8 mouse cellular contexts compared by ENCODE assay signal in genomic region chr13:59010893-59011529, GRCm38 (mm10).
DNase-seq lines count a peak whose midpoint lies in the region; ATAC-seq and TF ChIP-seq lines count a peak whose summit lies in the region.

No protein-coding gene starts in this region.

- peaks cover 10% of the 10 kb centered on the region; the same call in 1 of the 2 replicates for H3K4me1 ChIP-seq in kidney, embryonic 14.5 days (ENCODE audit: control insufficient read depth, insufficient read depth, low read length)
- H3K4me1 ChIP-seq in forebrain, embryonic 10.5 days: peaks cover 27% of the 10 kb centered on the region
- H3K4me1 ChIP-seq in limb, embryonic 15.5 days: peaks cover 18% of the 10 kb centered on the region
- H3K4me1 ChIP-seq in midbrain, postnatal 0 days (ENCODE audit: insufficient read depth, low read length): peaks cover 13% of the 10 kb centered on the region; the same call in 1 of the 2 replicates

- peak; percentile 38; the same call in 1 of the 2 replicates for ATAC-seq in kidney, embryonic 14.5 days (ENCODE audit: low FRiP score, low TSS enrichment)
- ATAC-seq in limb, embryonic 15.5 days (ENCODE audit: insufficient number of reproducible peaks, low FRiP score, low TSS enrichment, low read depth): no peak
- ATAC-seq in midbrain, postnatal 0 days (ENCODE audit: low FRiP score): peak; percentile 73; the same call in 1 of the 2 replicates

- H3K4me2 ChIP-seq in kidney, embryonic 14.5 days (replicated peaks; ENCODE audit: low read depth, low read length): peak overlapping the region; percentile 52
- H3K4me2 ChIP-seq in limb, embryonic 15.5 days: peak overlapping the region; percentile 44
- peak overlapping the region; percentile 58 for H3K4me2 ChIP-seq in midbrain, postnatal 0 days (ENCODE audit: low read depth, low read length, poor library complexity, severe bottlenecking)

- no peak for TF ChIP-seq CTCF in midbrain, postnatal 0 days (IDR thresholded peaks at IDR 0.05)

- peak overlapping the region; percentile 18; the same call in 1 of the 2 replicates for H3K4me3 ChIP-seq in kidney, embryonic 14.5 days (ENCODE audit: low read length)
- H3K4me3 ChIP-seq in forebrain, embryonic 10.5 days: peak overlapping the region; percentile 46
- peak overlapping the region; percentile 21; the same call in 1 of the 2 replicates for H3K4me3 ChIP-seq in limb, embryonic 15.5 days
- peak overlapping the region; percentile 22; the same call in 1 of the 2 replicates for H3K4me3 ChIP-seq in midbrain, postnatal 0 days (ENCODE audit: low read depth, low read length)

- no peak overlapping the region for H3K9ac ChIP-seq in kidney, embryonic 14.5 days (ENCODE audit: low read depth, low read length)
- H3K9ac ChIP-seq in limb, embryonic 15.5 days: no peak overlapping the region
- H3K9ac ChIP-seq in midbrain, postnatal 0 days (replicated peaks; ENCODE audit: low read length, poor library complexity, severe bottlenecking): peak overlapping the region; percentile 52

- no peaks in the 10 kb centered on the region for H3K9me3 ChIP-seq in kidney, embryonic 14.5 days (ENCODE audit: control insufficient read depth, low read length)
- no peaks in the 10 kb centered on the region for H3K9me3 ChIP-seq in forebrain, embryonic 10.5 days
- no peaks in the 10 kb centered on the region for H3K9me3 ChIP-seq in limb, embryonic 15.5 days
- H3K9me3 ChIP-seq in midbrain, postnatal 0 days (ENCODE audit: low read length): no peaks in the 10 kb centered on the region

- no peak for DNase-seq in kidney, adult 11 months
- no peak for DNase-seq in forebrain, embryonic 10.5 days (ENCODE audit: extremely low spot score, low spot score)
- peak; percentile 48 for DNase-seq in midbrain, postnatal 0 days (ENCODE audit: low spot score)
- DNase-seq in urinary bladder, postnatal 4 days (ENCODE audit: low spot score in 2 of 2): no peak
- no peak for DNase-seq in left cerebral cortex, adult 8-10 months (ENCODE audit: low spot score in 2 of 2)
- no peak for DNase-seq in adrenal gland, adult 18-20 months (ENCODE audit: low spot score in 2 of 2)

- no peak overlapping the region for H3K27ac ChIP-seq in kidney, embryonic 14.5 days (ENCODE audit: low read depth, low read length)
- H3K27ac ChIP-seq in forebrain, embryonic 10.5 days: peak overlapping the region; percentile 80
- no peak overlapping the region for H3K27ac ChIP-seq in limb, embryonic 15.5 days
- H3K27ac ChIP-seq in midbrain, postnatal 0 days (ENCODE audit: low read depth, low read length): peak overlapping the region; percentile 85

- H3K27me3 ChIP-seq in kidney, embryonic 14.5 days (ENCODE audit: control insufficient read depth, insufficient read depth, low read length): no peaks in the 10 kb centered on the region
- peaks cover 22% of the 10 kb centered on the region; the same call in 1 of the 2 replicates for H3K27me3 ChIP-seq in forebrain, embryonic 10.5 days (ENCODE audit: poor library complexity, severe bottlenecking)
- no peaks in the 10 kb centered on the region for H3K27me3 ChIP-seq in limb, embryonic 15.5 days
- no peaks in the 10 kb centered on the region for H3K27me3 ChIP-seq in midbrain, postnatal 0 days (ENCODE audit: insufficient read depth, low read length)

- 28% methylated on average over 16 of the region's 16 CpGs for WGBS in kidney, embryonic 14.5 days
- 24% methylated on average over 16 of the region's 16 CpGs for WGBS in forebrain, embryonic 10.5 days
- WGBS in limb, embryonic 15.5 days: 39% methylated on average over 16 of the region's 16 CpGs
- 9% methylated on average over 16 of the region's 16 CpGs for WGBS in midbrain, postnatal 0 days

- no peaks in the 10 kb centered on the region for H3K36me3 ChIP-seq in kidney, embryonic 14.5 days (ENCODE audit: control insufficient read depth, insufficient read depth, low read length)
- no peaks in the 10 kb centered on the region for H3K36me3 ChIP-seq in forebrain, embryonic 10.5 days (replicated peaks)
- no peaks in the 10 kb centered on the region for H3K36me3 ChIP-seq in limb, embryonic 15.5 days
- no peaks in the 10 kb centered on the region for H3K36me3 ChIP-seq in midbrain, postnatal 0 days (ENCODE audit: insufficient read depth, low read length)

Comparison
In these comparisons a context has a peak if more than half of its experiments do, and no peak if none do; other contexts are left out.
1. H3K27ac ChIP-seq: peak in forebrain, embryonic 10.5 days (single experiment) and midbrain, postnatal 0 days (single experiment); none in kidney, embryonic 14.5 days (single experiment) and limb, embryonic 15.5 days (single experiment).
2. Peak in every context shown above with its lines, with median percentiles within 50 percentile points of each other: H3K4me2 ChIP-seq and H3K4me3 ChIP-seq.